Mouse (Mus musculus): Measurements from ENCODE around the gene Prkag1. TPM values are rescaled to one million over a fixed set of nuclear protein-coding genes. Genes with fewer than 3 reads are reported as not detected.

Gene Prkag1
- total RNA-seq, 2 experiments from 2014 or later: 35.8 to 36.6 TPM

- DNase-seq: no peak
These were observed 59.4 kb downstream of the Prkag1 start for GRCm38 (mm10) chr15:98771813-98772425.

GRCm38 (mm10) chr15:98768259-98768658, 63.1 kb downstream of the Prkag1 start:
- no peak for DNase-seq

DNA sequence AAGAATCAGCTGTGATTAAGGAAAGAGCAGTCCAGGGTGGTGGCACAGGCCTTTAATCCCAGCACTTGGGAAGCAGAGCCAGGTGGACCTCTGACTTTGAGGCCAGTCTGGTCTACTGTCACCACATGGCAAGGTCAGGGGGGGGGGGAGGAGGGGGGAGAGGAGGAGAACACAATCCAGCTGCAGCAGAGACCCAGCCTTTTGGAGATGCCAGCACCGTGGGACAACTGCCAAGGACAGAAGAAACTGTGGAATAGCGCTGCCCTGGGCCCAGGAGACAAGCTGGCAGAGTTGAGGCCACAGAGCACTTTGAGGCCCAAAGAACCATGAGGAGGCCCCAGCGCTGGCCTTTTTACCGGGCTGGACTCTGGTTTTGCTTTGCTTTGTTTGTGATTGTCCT, 65.4 kb downstream of the Prkag1 start:
- no peak for DNase-seq

Other genes with a start within 250 kb of the Prkag1 start
- 10 to 100 TPM; 39.9 to 45.3 TPM for gene Adcy6, start 221.4 kb downstream of the Prkag1 start, total RNA-seq (2021)
- 10 to 100 TPM; 12.0 to 15.4 TPM for gene Cacnb3, start 200.7 kb downstream of the Prkag1 start, total RNA-seq (2021)
- gene Ddx23, start 168.6 kb downstream of the Prkag1 start, total RNA-seq (2021): 10 to 100 TPM; 53.6 to 57.6 TPM
- gene Rnd1, start 154.1 kb downstream of the Prkag1 start, total RNA-seq (2021): 1 to 10 TPM in 1 of 2 experiments, under 1 TPM in 1; 0.49 to 1.9 TPM
- gene Ccdc65, start 123.3 kb downstream of the Prkag1 start, total RNA-seq (2021): not detected
- 10 to 100 TPM in 1 of 2 experiments, 1 to 10 TPM in 1; 8.0 to 13.1 TPM for gene Fkbp11, start 103.3 kb downstream of the Prkag1 start, total RNA-seq (2021)
- gene Arf3, start 68.3 kb downstream of the Prkag1 start, total RNA-seq (2021): 10 to 100 TPM; 21.2 to 24.2 TPM
- 1 to 10 TPM; 1.3 to 1.5 TPM for gene Wnt10b, start 53.4 kb downstream of the Prkag1 start, total RNA-seq (2021)
- gene Wnt1, start 41.7 kb downstream of the Prkag1 start, total RNA-seq (2021): not detected
- 1 to 10 TPM; 2.2 to 2.7 TPM for gene Ddn, start 22.0 kb downstream of the Prkag1 start, total RNA-seq (2021)
- 10 to 100 TPM; 46.9 to 59.9 TPM for gene Kmt2d, start 39.7 kb upstream of the Prkag1 start, total RNA-seq (2021)
- 1 to 10 TPM; 2.1 to 2.7 TPM for gene Rhebl1, start 63.0 kb upstream of the Prkag1 start, total RNA-seq (2021)
- gene Dhh, start 67.0 kb upstream of the Prkag1 start, total RNA-seq (2021): 1 to 10 TPM; 3.6 to 4.0 TPM
- 1 to 10 TPM; 8.1 to 9.9 TPM for gene Lmbr1l, start 86.7 kb upstream of the Prkag1 start, total RNA-seq (2021)
- gene Tuba1b, start 103.0 kb upstream of the Prkag1 start, total RNA-seq (2021): 100 to 1,000 TPM; 188 to 204 TPM
- gene Gm49450, start 122.0 kb upstream of the Prkag1 start, total RNA-seq (2021): not detected
- gene Tuba1a, start 122.2 kb upstream of the Prkag1 start, total RNA-seq (2021): 100 to 1,000 TPM; 171 to 195 TPM
- 10 to 100 TPM; 31.9 to 39.8 TPM for gene Tuba1c, start 198.4 kb upstream of the Prkag1 start, total RNA-seq (2021)
- gene Prph, start 223.7 kb upstream of the Prkag1 start, total RNA-seq (2021): 1 to 10 TPM; 1.7 to 2.0 TPM
- 1 to 10 TPM; 2.5 to 4.6 TPM for gene Troap, start 243.1 kb upstream of the Prkag1 start, total RNA-seq (2021)

Data from gastrocnemius, postnatal 10 days (tissue).